Comparison of ENCODE assay signal across 25 mouse cellular contexts in the genomic region with DNA sequence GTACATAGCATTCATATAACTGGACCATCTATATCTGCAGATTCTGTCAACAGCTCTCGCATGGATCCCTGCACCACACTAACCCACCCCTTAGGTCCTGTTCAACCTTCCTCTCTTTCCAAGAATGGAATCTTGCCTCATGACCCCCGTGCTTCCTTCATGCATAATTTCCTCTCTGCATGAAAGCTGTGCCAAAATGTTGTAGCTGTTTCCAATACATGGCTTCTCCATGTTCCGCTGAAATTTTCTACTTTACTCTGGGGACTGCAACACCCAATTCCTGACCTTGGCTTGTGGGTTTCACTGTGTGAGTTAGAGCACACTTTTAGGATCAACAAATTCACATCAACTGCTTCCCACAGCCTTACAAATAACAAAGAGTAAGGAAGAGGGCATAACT.
DNase-seq lines count a peak whose midpoint lies in the region; ATAC-seq and TF ChIP-seq lines count a peak whose summit lies in the region.
"Had no signal": no experiment of that assay in that cellular context is flagged by ENCODE, and none has a peak within 500 bp of the region (broad histone marks: within the 10 kb centered on the region; RNA-seq: fewer than 3 reads in every experiment).

No protein-coding gene starts in this region.

- no peak overlapping the region for H3K9ac ChIP-seq in kidney, postnatal 0 days (ENCODE audit: low read depth, low read length)
- H3K9ac ChIP-seq in kidney, embryonic 14.5 days (ENCODE audit: low read depth, low read length) = no peak overlapping the region
- no peak overlapping the region for H3K9ac ChIP-seq in heart, embryonic 15.5 days
- H3K9ac ChIP-seq in liver, postnatal 0 days (replicated peaks) = no peak overlapping the region
- H3K9ac ChIP-seq: embryonic facial prominence, embryonic 15.5 days; limb, embryonic 13.5 days; liver, embryonic 13.5 days; neural tube, embryonic 13.5 days had no signal

- no peak for TF ChIP-seq CTCF in kidney, postnatal 0 days (IDR thresholded peaks at IDR 0.05; ENCODE audit: low read depth)
- no peak for TF ChIP-seq CTCF in liver, postnatal 0 days (IDR thresholded peaks at IDR 0.05; ENCODE audit: low read depth)

- no peaks in the 10 kb centered on the region for H3K4me1 ChIP-seq in kidney, postnatal 0 days (replicated peaks; ENCODE audit: insufficient read depth, low read length)
- no peaks in the 10 kb centered on the region for H3K4me1 ChIP-seq in kidney, embryonic 14.5 days (ENCODE audit: control insufficient read depth, insufficient read depth, low read length)
- no peaks in the 10 kb centered on the region for H3K4me1 ChIP-seq in heart, embryonic 15.5 days (replicated peaks)
- H3K4me1 ChIP-seq in liver, postnatal 0 days (ENCODE audit: insufficient read depth) = no peaks in the 10 kb centered on the region
- H3K4me1 ChIP-seq: liver, embryonic 13.5 days had no signal

- no peaks in the 10 kb centered on the region for H3K36me3 ChIP-seq in kidney, postnatal 0 days (ENCODE audit: insufficient read depth, low read length)
- H3K36me3 ChIP-seq in kidney, embryonic 14.5 days (ENCODE audit: control insufficient read depth, insufficient read depth, low read length) = no peaks in the 10 kb centered on the region
- no peaks in the 10 kb centered on the region for H3K36me3 ChIP-seq in heart, embryonic 15.5 days
- H3K36me3 ChIP-seq in liver, postnatal 0 days (replicated peaks; ENCODE audit: insufficient read depth, low read length) = no peaks in the 10 kb centered on the region
- H3K36me3 ChIP-seq: embryonic facial prominence, embryonic 15.5 days; forebrain, embryonic 10.5 days; limb, embryonic 13.5 days; liver, embryonic 13.5 days; neural tube, embryonic 13.5 days had no signal

- H3K4me3 ChIP-seq in kidney, postnatal 0 days (replicated peaks; ENCODE audit: low read depth, low read length) = no peak overlapping the region
- H3K4me3 ChIP-seq in kidney, embryonic 14.5 days (ENCODE audit: low read length) = no peak overlapping the region
- no peak overlapping the region for H3K4me3 ChIP-seq in heart, embryonic 15.5 days
- H3K4me3 ChIP-seq in liver, postnatal 0 days (ENCODE audit: low read depth, low read length) = no peak overlapping the region
- H3K4me3 ChIP-seq: embryonic facial prominence, embryonic 15.5 days; forebrain, embryonic 10.5 days; layer of hippocampus, adult 2 months; limb, embryonic 13.5 days; liver, embryonic 13.5 days; neural tube, embryonic 13.5 days had no signal

- H3K4me2 ChIP-seq in kidney, postnatal 0 days (ENCODE audit: low read length) = no peak overlapping the region
- H3K4me2 ChIP-seq in kidney, embryonic 14.5 days (replicated peaks; ENCODE audit: low read depth, low read length) = no peak overlapping the region
- no peak overlapping the region for H3K4me2 ChIP-seq in heart, embryonic 15.5 days
- H3K4me2 ChIP-seq in liver, postnatal 0 days (ENCODE audit: low read depth, low read length) = no peak overlapping the region
- H3K4me2 ChIP-seq: embryonic facial prominence, embryonic 15.5 days; limb, embryonic 13.5 days; liver, embryonic 13.5 days; neural tube, embryonic 13.5 days had no signal

- intact Hi-C loops in heart, postnatal 25 days (cut with DNase I) = loop anchor here (10.0 kb wide), 1 partner anchor 805 kb away; no protein-coding TSS in a partner anchor

- H3K27me3 ChIP-seq in kidney, postnatal 0 days (ENCODE audit: insufficient read depth, low read length) = no peaks in the 10 kb centered on the region
- H3K27me3 ChIP-seq in kidney, embryonic 14.5 days (ENCODE audit: control insufficient read depth, insufficient read depth, low read length) = no peaks in the 10 kb centered on the region
- H3K27me3 ChIP-seq in heart, embryonic 15.5 days = no peaks in the 10 kb centered on the region
- no peaks in the 10 kb centered on the region for H3K27me3 ChIP-seq in liver, postnatal 0 days (ENCODE audit: insufficient read depth, low read length)
- H3K27me3 ChIP-seq: embryonic facial prominence, embryonic 15.5 days; limb, embryonic 13.5 days; liver, embryonic 13.5 days; neural tube, embryonic 13.5 days had no signal

- no peak for TF ChIP-seq EP300 in liver, postnatal 0 days (IDR thresholded peaks at IDR 0.05; ENCODE audit: low read depth)

- H3K27ac ChIP-seq in kidney, postnatal 0 days = no peak overlapping the region
- H3K27ac ChIP-seq in kidney, embryonic 14.5 days (ENCODE audit: low read depth, low read length) = no peak overlapping the region
- H3K27ac ChIP-seq in heart, embryonic 15.5 days = no peak overlapping the region
- no peak overlapping the region for H3K27ac ChIP-seq in liver, postnatal 0 days (ENCODE audit: low read depth)
- H3K27ac ChIP-seq: embryonic facial prominence, embryonic 15.5 days; forebrain, embryonic 10.5 days; layer of hippocampus, adult 2 months; limb, embryonic 13.5 days; liver, embryonic 13.5 days; neural tube, embryonic 13.5 days had no signal

- DNase-seq in heart, adult 11 months = peak; percentile 97
- no peak for DNase-seq in heart, postnatal 25 days (ENCODE audit: low spot score)
- DNase-seq in kidney, postnatal 0 days (ENCODE audit: low spot score) = peak; percentile 59
- peak; percentile 12 for DNase-seq in adipocyte (ENCODE audit: low spot score)
- no peak for DNase-seq in right cerebral cortex, adult 2 months (ENCODE audit: low spot score in 2 of 2)
- no peak for DNase-seq in liver, postnatal 0 days
- DNase-seq: adrenal gland, adult 8-10 months; B cell, adult 2 months; cerebellum, adult 9-11 months; gastrocnemius, postnatal 25 days; layer of hippocampus, postnatal 36 days; liver, embryonic 13.5 days; midbrain, embryonic 14.5 days; spleen, adult 18-20 months; thymus, adult 18-20 months; thymus, postnatal 4 days had no signal

- WGBS in kidney, postnatal 0 days = 52% methylated on average over 3 of the region's 3 CpGs
- 69% methylated on average over 3 of the region's 3 CpGs for WGBS in kidney, embryonic 14.5 days
- WGBS in heart, embryonic 15.5 days = 51% methylated on average over 3 of the region's 3 CpGs
- 59% methylated on average over 3 of the region's 3 CpGs for WGBS in liver, postnatal 0 days (ENCODE audit: insufficient replicate concordance)

- ATAC-seq in kidney, postnatal 0 days (replicated peaks; ENCODE audit: low FRiP score, low read depth) = no peak
- ATAC-seq in kidney, embryonic 14.5 days (ENCODE audit: low FRiP score, low TSS enrichment) = no peak
- ATAC-seq in heart, embryonic 15.5 days (replicated peaks; ENCODE audit: insufficient number of reproducible peaks, insufficient read depth, low FRiP score, low read depth) = 0 out of 2 replicates have a peak, but pooled peaks have one; percentile 35
- ATAC-seq in liver, postnatal 0 days = no peak
- ATAC-seq: hindbrain, embryonic 16.5 days; intestine, embryonic 16.5 days had no signal

- no peaks in the 10 kb centered on the region for H3K9me3 ChIP-seq in kidney, postnatal 0 days (replicated peaks; ENCODE audit: low read length)
- no peaks in the 10 kb centered on the region for H3K9me3 ChIP-seq in kidney, embryonic 14.5 days (ENCODE audit: control insufficient read depth, low read length)
- no peaks in the 10 kb centered on the region for H3K9me3 ChIP-seq in heart, embryonic 15.5 days (replicated peaks)
- no peaks in the 10 kb centered on the region for H3K9me3 ChIP-seq in liver, postnatal 0 days (ENCODE audit: low read length)
- H3K9me3 ChIP-seq: embryonic facial prominence, embryonic 15.5 days; forebrain, embryonic 10.5 days; limb, embryonic 13.5 days; liver, embryonic 13.5 days; neural tube, embryonic 13.5 days had no signal

Comparison
In these comparisons a context has a peak if more than half of its experiments do, and no peak if none do; other contexts are left out.
1. DNase-seq: peak in heart, adult 11 months (single experiment), kidney, postnatal 0 days (single experiment) and adipocyte (single experiment); none in heart, postnatal 25 days (single experiment), right cerebral cortex, adult 2 months (0 of 2) and liver, postnatal 0 days (single experiment).